Mouse (Mus musculus) heart, postnatal 0 days (tissue): ENCODE measurements around the gene Armh3.

ENCODE experiments used
- CTCF ChIP-seq: IDR thresholded peaks from 2 replicates; pipeline ENCODE4 v1.5.1; 2016; ENCODE audit warnings: antibody characterized with exemption, control low read depth, low read depth
- EP300 ChIP-seq: IDR thresholded peaks from 2 replicates; pipeline ENCODE4 v1.6.1; 2016; ENCODE audit warnings: antibody characterized with exemption, low read depth

GRCm38 (mm10) chr19:45788337-45788736, 210.0 kb downstream of the Armh3 start:
- TF ChIP-seq CTCF, result no peak
- no peak for TF ChIP-seq EP300
